Mouse (Mus musculus) large intestine, adult 2 months (tissue): ENCODE measurements around the gene Rsc1a1. TPM values are rescaled to one million over a fixed set of nuclear protein-coding genes. Genes with fewer than 3 reads are reported as not detected.

Source experiments
- DNase-seq: peaks from one replicate; pipeline ENCODE4 v3.0.0-alpha.2; 2012; ENCODE audit warnings: low read depth, low spot score
- WGBS: fragments of 180-500 bp; shearing (Covaris S2); methylation state at CpG from one replicate; pipeline ENCODE4 v1.1.7; 2018; 5-methylcytosine and 5-hydroxymethylcytosine counted together
- polyA plus RNA-seq: library from polyadenylated mRNA; depleted of rRNA; stranded (reverse); fragments of >200 nt; gene quantifications from 2 replicates; pipeline ENCODE4 v1.2.3, GENCODE M21; 2012

Rsc1a1 gene
- polyA plus RNA-seq, 1 experiment, result 13.5 TPM

DNA sequence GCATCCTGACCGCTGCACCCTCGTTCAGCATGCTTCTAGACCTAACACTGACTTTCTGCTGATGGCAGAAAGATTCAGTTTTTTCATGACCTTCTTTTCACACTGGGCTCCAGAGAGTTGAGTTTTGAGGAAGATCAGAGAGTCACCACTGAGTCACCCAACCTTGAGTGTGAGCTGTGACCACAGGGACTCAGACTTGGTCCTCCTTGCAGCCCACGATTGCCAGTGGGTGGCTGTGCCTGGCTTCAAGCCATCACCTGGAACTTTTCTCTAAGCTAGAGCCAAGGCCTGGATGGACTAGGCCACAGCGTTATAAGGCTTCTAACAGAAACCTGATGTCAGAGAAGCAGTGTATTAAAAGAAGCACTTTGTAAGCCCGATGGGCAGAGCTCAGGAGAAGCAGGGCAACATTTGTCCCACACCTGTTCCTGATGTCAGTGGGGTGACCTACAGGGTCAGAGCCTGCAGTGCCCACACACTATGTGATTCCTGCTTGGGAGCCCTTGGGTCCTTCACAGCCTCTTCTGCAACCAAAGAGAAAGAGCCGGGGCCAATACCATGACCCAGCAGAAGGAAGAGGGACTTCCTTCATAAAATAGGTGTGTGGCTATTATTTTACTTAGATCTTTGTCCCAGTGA, 26.4 kb downstream of the Rsc1a1 start:
- 82% methylated on average over 6 of the region's 6 CpGs for WGBS
- no peak for DNase-seq

DNA sequence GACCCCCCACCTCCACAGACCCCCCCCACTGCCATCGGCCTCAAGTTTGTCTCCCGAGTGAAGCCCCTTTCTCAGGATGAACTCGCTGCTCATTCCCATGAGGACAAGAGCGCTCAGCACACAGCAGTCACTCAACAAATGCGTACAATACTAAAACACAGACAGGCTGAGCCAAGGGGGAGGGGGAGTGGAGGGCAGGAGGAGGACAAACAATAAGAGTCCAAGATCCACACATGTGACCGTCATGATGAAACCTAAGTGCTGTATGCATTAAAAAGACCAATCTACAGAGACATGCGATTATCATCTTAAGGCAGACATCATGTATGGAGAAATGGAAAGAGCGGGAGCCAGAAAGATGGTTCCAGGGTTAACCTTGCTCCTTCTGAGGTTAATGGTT, 28.5 kb downstream of the Rsc1a1 start:
- WGBS, result 83% methylated on average over 8 of the region's 8 CpGs

DNA sequence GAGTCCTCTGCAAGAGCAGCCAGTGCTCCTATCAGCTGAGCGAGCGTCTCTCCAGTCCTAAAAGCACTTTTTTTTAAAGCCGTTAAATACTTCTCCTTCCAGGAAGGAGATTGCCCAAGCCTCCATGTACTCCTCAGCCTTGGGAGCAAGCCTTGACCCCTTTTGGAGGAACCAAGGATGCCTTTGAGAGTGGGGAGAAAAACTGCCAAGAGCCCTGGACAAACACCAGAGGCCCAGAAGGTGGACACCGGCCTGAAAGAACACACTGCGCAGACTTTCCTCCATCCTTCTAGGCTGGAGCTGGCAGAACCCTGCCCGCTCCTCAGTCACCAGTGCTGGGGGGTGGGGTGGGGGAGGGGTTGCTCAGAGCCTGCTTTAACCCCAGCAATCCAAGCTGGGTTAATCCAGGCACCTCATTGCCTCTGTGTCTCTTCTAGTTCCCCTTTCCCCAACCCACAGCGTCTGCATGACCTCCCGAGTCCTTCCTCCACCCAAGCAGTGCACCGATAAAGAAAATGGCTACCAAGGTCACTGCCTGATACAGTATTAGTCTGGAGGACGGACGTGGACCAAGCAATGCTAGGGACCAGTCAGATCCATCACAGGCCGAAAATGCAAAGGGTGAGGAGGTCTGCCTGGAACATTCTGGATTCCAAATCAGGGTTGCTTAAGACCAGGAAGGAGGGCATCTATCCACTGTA, 29.3 kb downstream of the Rsc1a1 start:
- DNase-seq, result no peak

More for the DNA sequence above, 28.5 kb downstream of the Rsc1a1 start:
- DNase-seq, result no peak

DNA sequence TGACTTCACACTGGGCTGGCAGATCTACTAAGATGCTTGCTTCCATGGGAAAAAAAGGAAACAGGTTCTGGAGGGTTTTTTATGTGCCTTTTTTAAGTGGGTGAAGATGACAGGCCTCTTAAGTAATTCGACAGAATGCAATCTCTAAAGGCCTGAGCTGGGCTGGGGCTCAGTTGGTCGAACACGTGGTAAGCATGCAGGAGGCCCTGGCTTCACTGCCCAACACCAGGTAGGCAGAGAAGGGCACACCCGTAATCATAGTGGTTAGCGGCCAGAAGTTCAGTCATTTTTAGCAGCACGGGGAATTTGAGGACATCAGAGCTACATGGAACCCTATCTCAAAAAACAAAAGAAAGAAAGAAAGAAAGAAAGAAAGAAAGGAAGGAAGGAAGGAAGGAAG, 30.9 kb downstream of the Rsc1a1 start:
- 84% methylated on average over 6 of the region's 6 CpGs for WGBS

More for the DNA sequence above, 29.3 kb downstream of the Rsc1a1 start:
- WGBS, result 81% methylated on average over 12 of the region's 12 CpGs

DNA sequence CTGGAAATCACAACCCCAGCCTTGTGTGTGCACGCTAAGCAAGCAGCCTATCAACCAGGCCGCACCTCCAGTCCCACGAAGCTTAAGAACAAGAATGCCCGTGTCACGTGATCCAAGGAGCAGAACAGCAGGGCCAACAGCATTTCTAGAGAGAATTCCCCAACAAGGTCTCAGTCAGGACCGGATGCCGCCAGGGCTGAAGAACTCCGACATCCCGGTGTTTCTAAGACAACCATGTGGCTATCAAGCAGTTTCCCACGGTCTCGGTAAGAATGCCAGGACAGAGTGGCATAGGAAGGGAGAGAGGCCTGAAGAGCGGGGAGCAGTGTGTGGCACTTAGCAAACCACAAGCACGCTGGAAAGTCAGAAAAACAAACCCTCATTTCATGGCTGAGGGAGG, 31.6 kb downstream of the Rsc1a1 start:
- WGBS, result 94% methylated on average over 13 of the region's 13 CpGs
- no peak for DNase-seq

More for the DNA sequence above, 30.9 kb downstream of the Rsc1a1 start:
- DNase-seq, result no peak

DNA sequence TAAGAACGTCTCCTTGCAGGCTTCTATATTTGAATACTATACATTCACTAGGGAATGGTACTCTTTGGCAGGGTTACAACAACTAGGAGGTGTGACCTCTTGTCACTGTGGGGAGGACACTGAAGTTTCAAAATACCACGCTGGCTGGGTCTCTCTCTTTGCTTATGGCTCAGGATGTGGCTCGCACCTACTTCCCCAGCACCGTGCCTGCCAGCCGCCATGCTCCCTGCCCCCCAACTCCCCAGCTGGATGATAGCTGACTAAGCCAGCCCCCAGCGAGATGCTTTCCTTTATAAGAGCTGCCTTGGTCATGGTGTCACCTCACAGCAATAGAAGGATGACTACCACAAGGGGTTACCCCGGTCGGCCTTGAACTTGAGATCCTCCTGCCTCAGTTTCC, 32.4 kb downstream of the Rsc1a1 start:
- DNase-seq, result no peak
- 83% methylated on average over 8 of the region's 8 CpGs for WGBS

DNA sequence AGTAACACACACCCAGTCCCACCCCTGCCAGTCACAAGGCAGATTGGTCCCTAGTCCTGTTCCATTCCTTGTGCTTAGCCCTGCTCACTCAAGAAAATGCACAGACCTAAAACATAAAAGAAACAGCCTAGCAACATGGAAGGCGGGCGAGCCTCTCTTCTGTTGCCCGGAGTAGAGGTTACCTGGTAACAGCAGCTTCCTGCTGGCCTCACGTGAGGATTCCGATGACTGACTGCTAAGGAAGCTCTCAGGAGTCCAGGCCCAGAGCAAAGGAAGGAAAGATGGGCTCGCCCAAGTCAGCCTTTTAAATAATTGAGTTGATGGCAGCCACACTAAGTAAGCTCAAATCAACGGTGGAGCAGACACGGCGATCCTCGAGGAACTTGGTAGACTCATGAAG, 33.5 kb downstream of the Rsc1a1 start:
- WGBS, result 86% methylated on average over 10 of the region's 10 CpGs
- DNase-seq, result no peak

DNA sequence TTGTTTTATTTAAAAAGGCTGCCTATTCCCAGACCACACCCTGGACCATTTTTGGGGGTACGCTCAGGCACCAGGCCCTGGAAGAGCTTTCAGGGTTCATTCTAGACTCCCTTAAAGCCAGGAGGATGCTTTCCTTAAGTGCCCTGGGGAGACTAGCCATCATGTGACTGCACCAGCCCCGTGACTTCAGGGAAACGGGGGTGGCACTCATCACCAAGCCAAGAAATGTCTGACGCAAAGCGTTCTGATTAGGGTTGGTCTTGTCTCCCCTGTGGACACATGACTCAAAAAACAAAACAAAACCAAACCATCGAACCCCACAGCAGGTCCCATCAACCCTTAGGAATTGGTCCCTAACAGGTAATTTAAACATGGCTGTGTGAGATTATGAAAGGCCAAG, 34.1 kb downstream of the Rsc1a1 start:
- WGBS, result 85% methylated on average over 6 of the region's 6 CpGs
- no peak for DNase-seq

DNA sequence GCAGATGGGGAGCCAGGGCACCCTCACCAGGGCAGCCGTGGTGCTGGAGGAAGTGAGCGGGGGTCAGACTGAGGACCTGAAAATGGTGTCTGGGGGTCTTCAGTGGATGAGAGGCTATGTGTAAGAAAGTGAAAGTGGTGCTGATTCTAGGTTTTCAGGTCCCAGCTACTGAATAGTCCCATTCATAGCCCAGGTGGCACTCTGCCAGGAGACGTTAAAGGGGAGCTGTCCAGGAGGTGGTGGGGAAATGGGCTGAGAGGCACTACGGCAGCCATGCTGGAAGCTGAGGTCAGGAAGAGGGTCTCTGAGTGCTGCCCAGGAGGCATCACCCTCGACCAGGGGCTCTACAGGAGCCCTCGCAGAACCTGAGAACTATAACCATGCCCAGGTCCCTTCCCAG, 36.2 kb downstream of the Rsc1a1 start:
- DNase-seq, result no peak
- 59% methylated on average over 6 of the region's 6 CpGs for WGBS

DNA sequence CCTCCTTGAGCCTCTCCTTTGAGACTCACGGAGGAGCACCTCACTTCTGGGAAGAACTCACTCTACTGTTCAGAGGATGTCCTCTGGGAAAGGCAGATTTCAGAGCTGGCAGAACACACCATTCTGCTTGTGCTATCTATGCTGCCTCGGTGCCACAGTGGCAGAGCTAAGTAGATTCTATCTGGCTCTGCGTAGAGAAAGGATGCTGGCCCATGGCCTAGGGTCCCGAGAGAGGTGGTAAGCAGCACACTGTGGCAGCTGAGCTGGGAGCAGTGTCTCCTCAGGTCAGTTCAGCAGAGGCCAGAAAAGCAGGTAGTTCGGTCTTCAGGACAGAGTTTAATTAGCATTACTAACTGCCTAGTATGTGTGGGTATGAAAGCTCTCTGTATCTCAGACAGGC, 37.1 kb downstream of the Rsc1a1 start:
- 96% methylated on average over 5 of the region's 5 CpGs for WGBS

DNA sequence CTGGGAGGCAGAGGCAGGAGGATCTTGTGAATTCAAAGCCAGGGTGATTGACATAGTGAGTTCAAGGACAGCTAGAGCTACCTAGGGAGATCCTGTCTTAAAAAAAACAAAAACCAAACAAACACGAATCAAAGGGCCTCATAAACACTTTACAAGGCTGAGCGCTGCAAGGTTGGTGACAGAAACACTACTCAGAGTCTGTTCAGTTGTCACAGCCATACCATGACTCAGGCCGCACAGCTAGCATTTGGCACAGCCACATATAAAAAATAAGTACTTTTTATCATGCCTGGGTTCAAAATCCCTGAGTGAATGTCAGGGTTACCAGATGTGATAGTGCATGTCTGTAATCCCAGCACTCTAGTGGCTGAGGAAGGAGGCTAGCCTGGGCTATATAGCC, 38.2 kb downstream of the Rsc1a1 start:
- WGBS, result 65% methylated on average over 3 of the region's 3 CpGs
- DNase-seq, result no peak

More for the DNA sequence above, 37.1 kb downstream of the Rsc1a1 start:
- no peak for DNase-seq

DNA sequence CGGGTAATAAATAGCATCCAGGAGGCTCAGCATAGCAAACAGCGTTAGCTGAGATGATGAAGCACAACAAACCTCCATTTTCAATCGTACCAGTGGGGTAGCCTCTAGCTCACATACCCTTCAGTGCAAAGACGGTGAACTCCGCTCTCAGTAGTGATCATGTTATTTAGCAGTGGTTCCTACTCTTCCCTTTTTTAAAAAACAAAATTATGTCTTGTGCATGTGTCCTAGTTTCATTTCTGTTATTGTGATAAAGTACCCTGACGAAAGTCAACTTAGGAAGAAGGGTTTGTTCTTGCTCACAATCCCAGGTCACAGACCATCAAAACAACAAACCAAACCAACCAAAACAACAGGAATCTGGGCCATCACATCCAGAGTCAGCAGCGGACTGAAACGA, 39.4 kb downstream of the Rsc1a1 start:
- no peak for DNase-seq
- WGBS, result 93% methylated on average over 8 of the region's 8 CpGs

DNA sequence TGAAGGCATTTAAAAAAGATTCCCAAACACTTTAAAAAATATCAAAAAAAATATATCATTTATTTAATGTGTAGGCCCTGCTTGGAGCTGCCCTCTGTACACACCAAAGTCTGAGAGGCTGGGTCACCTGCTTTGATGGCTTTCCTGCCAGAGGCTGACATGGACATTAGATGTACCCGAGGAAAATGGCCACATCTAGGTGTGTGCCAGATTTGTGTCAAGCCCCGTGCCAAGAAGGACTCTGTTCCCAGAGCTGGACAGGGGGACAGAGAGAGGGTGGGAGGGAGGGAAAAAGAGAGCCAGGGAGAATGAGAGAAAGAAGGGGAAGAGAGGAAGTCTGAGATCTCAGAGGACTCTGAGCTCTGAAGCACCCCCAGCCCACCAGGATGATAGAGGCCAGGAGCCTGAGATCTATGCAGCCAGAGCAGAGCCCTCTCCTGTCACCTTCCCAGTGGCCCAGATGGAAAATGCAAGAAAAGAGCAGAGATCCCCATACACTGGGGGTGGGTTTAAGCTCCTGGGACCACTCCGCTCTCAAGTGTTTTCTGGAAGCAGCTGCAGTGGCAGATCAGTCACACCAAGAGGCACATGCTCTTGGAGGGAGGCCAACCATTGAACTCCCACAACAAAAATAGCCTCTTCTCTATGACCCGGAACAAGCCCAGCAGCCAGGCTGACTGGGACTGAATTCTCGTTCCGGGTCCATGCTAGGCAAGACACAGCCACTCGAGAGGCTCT, 42.1 kb downstream of the Rsc1a1 start:
- no peak for DNase-seq
- WGBS, result 38% methylated on average over 7 of the region's 7 CpGs

DNA sequence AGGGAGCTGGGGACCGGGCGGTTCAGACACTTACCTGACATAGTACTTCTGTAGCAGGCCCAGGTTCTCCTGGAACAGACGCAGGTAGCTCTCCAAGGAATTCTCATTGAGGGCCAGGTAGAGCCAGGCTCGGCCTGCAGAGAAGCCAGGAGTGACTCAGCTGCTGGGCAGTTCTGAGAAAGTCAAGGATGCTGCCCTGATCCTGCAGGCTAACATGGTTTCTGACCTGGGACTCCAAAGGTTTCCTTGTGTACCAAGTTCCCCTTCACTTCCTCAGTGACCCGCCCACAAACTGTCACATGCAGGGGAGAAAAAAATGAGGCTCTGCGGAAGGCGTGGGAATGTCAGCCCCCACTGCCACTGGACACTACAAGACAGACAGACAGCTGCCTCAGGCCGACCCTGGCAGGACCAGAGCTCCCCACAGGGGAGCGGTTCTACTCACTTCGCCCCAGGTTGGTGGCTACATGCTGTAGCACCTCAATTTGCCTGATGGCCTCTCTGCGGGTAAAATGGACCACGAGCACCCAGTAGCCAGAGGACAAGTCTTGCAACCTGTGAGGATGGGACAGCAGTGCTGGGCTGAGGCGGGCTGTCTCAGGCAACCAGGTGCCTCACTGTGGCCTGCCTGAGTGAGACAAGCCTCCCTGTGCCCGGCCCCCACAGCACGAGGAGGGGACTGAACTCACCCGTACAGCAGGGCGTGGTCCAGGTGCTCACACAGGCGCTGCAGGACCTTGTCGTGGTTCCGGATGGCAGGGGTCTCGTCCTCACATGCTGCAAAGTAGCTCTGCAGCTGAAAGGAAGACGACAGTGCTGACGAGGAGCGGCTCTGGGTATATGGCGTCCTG, 43.2 kb downstream of the Rsc1a1 start:
- no peak for DNase-seq
- WGBS, result 82% methylated on average over 25 of the region's 25 CpGs

DNA sequence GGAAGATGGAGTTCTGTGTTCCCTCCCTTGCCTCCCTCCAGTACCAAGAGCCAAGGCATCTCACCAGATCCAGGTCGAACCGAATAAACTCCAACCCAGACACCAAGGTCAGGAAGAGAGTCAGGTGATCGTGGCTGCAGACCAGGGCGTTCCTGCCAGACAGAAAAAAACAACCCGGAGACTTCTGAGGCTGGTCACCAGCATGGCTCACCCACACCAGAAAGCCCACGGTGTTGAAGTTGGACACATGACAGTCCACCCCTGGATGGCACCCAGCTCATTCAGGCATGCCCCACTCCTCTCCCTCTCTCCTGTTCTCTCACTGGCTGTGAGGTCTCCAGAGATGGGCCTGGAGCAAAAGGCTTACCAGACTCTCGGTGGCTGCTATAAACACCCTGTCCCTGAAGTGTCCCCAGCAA, 44.0 kb downstream of the Rsc1a1 start:
- no peak for DNase-seq
- 84% methylated on average over 7 of the region's 7 CpGs for WGBS

DNA sequence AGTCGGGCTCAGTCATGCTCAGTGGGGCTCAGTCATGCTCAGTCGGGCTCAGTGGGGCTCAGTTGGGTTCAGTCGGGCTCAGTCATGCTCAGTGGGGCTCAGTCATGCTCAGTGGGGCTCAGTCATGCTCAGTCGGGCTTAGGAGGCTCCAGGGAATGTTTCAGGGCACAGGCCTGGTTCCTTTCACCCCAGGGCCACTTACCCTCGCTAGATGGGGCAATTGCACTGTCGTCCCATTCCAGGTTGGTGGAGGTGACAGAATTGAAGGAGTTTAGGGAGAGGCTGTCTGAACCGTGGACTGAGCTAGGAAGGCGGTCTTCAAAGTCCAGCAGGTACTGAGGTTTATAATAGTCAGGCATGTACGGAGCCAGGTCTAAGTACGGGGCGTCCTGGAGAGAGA, 45.9 kb downstream of the Rsc1a1 start:
- 75% methylated on average over 11 of the region's 11 CpGs for WGBS
- DNase-seq, result no peak

DNA sequence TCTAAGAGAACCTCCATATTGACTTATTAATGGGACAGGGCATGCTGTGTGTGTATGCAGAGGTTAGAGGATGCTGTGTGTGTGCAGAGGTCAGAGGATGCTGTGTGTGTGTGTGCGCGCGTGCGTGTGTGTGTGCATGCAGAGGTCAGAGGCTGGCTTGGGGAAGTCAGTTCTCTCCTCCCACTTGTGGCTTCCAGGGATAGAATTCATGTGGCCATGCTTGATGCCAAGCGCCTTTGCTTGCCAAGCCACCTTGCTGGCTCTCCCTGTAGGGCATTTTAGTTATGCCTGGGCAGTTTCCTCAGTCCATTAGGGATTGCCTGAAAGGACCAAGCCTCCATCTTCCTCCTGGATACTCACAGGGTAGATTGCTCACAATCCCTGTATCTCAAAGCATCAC, 48.7 kb downstream of the Rsc1a1 start:
- no peak for DNase-seq
- WGBS, result 97% methylated on average over 5 of the region's 5 CpGs

DNA sequence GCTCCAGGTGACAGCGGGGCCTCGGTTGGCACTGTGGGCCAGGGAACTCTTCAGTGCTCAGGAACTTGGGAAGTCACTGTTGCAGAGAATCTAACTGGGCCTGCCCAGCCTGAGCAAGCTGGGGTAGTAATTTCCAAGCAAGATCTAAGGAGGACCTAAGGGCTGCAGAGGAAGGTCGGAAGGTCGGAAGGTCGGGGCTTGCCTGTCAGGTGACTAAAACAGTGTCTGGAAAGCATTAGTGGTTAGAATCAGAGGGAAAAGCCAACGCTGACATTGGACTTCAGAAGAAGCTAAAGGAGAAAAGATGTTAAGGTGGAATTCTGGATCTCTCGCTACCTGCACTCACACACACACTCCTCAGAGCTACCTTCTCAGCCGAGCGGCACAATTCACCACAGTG, 49.4 kb downstream of the Rsc1a1 start:
- DNase-seq, result no peak
- WGBS, result 82% methylated on average over 9 of the region's 9 CpGs
